Mouse (Mus musculus) lung, adult 18-20 months (tissue): ENCODE measurements around the gene Chrna5.
A peak's percentile ranks its signal among the peaks of the same experiment; 100 is the strongest.

Experiments
- DNase-seq, 2 experiments: peaks; one replicate each; pipeline ENCODE4 v3.0.0; 2022; ENCODE audit warnings: mixed read lengths in 2 of 2

The Chrna5 gene

DNA sequence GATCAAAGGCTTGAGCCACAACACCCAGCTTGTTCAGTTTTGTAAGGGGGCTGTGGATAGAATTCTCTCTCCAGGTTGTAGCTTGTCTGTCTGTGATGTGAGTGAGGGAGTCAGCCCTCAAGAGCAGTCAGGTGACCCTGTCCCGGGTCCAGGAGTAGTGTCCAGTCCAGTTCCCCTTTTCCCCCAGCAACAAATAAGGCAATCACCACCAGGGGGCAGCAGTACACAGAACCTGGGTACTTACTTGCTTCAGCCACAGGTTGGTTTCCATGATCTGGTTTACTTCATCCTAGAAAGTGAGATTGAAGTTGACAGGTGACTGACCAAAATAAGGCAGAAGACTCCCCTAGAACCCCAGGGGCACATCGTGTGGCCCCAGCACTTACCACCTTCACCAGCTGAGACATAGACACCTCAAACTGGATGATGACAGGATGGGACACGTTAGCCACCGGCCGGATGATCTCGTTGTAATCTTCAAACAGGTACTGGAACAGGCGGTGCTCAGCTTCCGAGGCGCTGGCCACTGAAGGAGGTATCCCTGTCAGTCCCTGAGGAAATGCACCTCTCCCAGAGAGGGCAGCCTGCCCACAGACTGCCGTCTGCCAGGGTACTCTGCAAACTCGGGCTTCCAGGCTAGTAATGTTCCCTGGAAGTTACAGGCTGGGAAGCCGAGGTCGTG, 43.4 kb downstream of the Chrna5 start:
- peak; percentile 65 to 77 for DNase-seq

DNA sequence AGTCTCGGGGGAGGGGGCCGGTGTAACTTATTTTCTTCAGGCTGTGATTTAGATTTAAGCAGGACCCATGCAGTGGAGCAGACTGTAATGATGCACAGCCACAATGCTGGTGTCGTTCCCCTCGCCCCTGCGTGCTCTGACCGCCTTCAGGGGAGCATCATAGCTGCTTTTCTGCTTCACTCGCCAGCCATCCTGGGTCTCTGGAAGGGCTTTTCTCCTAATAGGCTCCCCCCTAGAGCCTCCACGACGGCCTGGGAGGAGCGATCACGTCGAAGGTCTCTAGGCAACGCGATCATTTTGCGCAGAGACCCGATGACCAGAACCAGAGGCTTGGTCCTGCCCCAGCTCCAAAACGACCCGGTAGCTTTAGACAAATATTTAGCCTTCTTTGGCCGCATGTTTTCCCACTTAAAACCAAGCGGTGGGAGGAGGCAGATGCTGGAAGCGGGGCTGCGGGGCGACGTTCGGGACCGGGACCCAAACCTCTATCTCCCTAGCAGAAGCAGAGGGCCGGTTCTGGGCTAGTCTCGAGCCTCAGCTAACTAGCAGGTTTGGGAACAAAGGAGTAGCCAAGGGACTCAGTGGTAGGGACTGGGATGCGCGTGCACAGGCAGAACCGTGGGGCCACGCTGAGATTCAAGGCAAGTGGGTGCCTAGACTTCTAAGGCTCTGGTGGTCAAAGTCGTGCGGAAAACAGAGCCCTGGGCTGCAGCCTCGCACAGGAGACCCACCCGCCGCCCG, 45.0 kb downstream of the Chrna5 start:
- DNase-seq, result no peak

DNA sequence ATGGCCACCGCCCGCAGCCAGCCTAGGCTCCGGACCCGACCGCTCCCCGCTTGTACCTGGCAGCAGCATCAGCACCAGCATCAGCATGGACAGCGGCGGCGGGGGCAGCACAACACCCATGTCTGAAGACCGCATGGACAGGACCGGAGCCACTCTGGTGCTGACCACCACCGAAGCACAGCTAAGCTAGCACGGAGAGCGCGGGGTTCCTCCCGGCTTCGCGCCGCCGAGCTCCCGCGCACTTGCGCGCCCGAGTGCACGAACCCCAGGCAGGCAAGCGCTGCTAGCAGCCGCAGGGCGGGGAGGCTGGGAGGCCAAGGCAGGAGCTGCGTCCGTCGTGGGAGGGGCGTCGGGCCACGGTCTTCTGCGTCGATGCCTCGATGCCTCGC, 45.6 kb downstream of the Chrna5 start, which contains the start of gene Chrna3:
Chrna3 (minus strand) TSS at position 288 of the 389 bp plus-strand sequence.
- no peak for DNase-seq

DNA sequence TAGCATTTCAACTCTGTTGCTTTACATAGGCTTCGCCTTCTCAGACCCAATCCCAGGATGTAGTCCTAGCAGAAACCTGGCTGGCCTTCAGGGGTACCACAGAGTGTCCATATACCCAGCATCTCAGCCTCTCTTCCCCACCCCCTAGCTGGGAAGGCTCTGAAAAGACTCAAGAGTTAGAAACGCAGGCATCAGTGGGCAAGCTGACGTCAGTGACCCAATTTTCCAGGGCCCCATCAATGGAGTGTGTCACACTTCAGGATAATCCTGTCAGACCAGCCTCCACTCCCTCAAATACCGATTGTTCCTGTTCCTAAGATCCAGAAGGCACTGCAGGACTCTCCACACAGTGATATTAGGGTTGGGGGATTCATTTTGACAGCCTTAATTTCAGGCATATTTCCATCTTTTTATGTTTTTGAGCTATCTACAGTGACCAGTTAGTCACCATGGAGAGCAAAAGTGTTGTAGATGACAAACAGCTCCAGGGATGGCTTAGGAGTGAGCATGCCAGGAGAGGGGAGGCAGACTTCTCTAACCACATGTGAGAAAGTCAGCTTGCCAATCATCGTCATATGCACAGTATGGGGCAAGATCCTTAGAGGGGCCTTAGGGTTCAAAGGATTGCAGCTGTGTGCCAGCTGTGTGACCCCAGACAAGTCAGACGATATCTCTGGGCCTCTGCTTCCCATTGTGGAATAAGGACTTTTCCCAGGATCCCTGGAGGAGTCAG, 50.9 kb downstream of the Chrna5 start:
- DNase-seq, result no peak

DNA sequence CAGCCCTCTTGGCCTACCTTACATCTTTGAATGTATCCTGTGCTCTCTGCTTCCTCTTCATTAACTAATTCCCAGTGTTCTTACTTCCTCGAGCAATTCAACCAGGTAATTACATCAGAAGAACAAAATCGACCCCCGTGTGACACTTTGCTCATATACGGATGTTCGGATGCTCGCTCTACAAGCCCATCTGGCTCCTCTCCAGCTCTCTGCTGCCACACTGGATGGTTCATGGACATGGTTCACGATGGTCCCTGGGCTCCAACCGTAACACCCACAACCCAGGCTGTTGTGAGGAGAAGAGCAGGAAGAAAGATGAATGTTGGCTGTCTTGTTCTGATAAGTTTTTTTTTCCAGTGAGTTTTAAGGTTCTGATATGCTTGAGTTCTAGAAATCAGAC, 58.3 kb downstream of the Chrna5 start:
- DNase-seq, result no peak

DNA sequence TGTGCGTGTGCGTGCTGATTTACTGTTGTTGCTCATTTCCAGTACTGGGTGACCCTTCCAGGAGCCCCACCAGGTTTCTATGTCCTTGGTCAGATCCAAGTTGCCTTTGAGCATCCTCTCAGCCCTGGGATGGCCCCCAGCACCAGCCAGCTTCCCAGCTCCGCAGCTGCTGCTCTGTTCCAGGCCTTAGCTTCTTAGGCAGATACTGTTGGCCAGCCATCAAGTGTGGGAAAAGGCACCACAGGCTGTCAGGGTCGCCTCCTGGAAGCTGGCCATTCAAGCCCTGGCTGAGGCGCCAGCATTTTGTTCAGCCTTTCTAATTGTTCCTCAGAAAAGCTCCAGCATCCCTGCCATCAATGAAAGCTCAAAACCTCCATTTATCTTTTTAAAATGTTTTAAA, 59.3 kb downstream of the Chrna5 start:
- DNase-seq, result no peak

DNA sequence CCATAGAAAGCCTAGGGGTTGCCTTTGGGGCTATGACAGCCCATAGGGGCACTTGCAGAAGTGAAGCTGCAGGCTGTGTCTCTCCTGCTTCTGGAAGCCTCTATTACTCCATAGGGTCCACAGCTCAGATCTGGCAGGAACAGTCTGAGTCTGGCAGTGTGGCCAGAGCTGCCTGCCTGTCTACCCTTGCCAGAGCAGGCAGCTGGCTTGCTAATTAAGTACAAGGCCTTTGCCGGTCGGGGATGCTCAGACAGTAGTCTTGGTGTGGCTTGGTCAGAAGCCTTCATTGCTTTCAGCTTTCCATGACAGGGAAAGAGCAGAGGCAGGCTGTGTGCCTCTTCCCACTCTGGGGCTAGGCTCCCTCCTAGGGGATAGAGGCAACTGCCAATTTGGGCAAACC, 60.7 kb downstream of the Chrna5 start:
- no peak for DNase-seq

DNA sequence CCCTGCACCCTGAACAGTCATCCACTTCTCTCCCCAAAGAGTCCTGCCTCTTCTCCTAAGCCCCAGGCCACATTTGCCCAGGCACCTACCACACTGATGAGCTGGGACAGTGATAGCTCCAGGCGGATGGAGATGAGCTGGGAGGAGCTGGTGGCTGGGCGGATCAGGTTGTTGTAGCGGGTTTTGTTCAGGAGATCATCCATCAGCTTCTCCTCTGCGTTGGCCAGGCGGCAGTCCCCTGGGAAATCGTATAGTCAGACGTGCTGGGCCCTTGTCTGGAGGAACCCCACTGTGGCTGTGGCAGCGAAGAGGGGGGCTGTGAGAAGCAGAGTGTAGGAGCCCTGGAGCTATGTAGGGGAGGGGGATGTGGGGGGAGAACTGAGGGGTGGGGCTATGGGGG, 63.0 kb downstream of the Chrna5 start:
- DNase-seq, result no peak

DNA sequence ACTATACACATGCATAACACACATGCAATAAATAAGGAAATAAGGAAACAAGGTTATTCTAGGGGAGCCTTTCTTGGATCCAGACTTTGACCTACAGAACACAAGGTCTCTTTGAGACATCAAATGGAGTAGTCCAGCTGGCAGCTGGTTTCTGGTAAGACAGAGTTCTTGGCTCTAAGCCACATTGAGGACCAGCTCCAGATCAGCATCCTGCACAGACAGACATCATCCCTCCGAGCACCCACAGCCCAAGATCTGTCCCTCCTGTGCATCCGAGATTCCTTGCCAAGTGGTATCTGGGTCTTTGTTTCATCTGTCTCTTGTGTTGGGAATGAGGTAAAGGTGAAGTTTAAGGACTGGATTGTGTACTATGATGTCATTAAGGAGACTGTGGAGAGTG, 64.3 kb downstream of the Chrna5 start:
- DNase-seq, result no peak

DNA sequence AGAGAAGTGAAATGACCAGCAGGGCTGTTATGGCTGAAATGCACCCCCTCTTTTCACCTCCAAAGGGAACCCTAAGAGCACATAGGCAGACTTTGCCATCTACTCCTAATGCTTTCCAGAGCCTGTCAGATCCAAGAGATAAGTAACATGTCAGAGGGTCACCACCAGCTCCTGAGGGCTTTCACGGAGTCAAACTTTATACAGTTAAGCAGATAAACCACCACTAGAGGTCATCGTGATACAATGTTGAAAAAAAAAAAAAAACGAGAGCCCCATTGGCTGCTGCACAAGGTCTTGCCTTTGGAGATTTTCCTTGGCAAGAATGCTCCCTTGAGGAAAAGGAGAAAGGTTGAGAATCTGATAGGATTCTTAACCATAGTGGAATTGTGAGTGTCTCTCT, 66.1 kb downstream of the Chrna5 start:
- no peak for DNase-seq

DNA sequence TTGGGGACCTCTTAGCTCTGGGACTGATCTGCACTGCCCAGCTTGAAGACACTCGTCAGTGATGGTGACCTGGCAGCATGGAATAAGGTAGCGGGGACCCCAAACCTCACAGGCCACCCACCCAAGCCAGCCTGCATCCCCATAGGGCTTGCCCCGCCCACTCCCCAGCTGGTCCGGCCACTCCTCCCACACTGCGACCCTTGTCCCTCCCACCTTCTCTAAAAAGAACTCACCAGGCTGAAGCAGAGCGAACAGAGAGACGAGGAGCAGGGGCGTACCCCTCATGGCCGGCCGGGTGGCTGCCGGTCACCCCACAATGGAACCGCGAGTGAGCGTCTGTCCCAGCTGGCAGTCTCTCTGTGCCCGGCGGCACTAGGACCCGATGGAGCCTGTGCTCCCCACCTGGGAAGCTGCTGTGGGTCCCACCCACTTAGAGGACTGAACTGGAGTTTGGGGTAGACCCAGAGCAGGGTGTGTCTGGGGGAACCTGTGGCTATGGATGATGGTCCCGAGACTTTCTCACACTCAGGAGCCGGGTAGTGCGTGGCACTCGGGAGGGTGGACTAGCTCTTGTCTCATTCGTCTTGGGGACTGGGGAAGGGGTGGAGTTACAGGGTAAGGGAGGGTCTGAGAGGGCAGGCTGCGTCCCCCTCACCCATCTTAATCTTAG, 67.7 kb downstream of the Chrna5 start, which contains the start of gene Chrnb4:
Chrnb4 (minus strand) TSS at position 569 of the 670 bp plus-strand sequence.
- no peak for DNase-seq

DNA sequence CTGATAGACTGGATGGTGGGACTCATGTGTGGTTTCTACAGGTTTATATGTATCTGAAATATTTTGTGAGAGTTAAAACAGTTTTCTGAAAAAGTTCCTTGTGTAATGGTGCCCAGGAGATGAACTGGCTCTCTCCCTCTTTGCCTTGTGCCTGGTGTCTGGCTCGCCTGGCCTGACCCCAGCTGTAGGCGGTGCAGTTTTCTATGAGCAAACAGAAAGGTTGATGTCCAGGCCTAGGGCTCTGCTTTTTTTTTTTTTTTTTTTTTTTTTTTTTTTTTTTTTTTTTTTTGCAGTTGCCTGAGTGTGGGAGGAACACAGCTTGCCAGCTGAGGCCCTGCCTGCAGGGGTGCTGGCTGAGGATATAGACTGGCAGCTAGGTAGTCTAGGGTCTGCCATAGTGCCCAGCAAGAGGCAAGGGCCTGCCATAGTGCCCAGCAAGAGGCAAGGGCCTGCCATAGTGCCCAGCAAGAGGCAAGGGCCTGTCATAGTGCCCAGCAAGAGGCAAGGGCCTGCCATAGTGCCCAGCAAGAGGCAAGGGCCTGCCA, 74.8 kb downstream of the Chrna5 start:
- DNase-seq, result no peak
